Mouse (Mus musculus) liver, embryonic 12.5 days (tissue): Measurements from ENCODE around the gene Ppcs. TPM values are rescaled to one million over a fixed set of nuclear protein-coding genes. Genes with fewer than 3 reads are reported as not detected.

ENCODE experiments used
- polyA plus RNA-seq: library from polyadenylated mRNA; unstranded; fragments of >200 nt; fragmentation: Nextera tagmentation; extraction: Ambion mirVana; gene quantifications from 2 replicates; pipeline ENCODE4 v1.2.1, GENCODE M21; 2016

Gene Ppcs
- polyA plus RNA-seq, 1 experiment from 2014 or later, result 20.9 TPM

Other genes starting within 250 kb of the Ppcs start
- gene Zfp691, start 248.2 kb downstream of the Ppcs start, polyA plus RNA-seq, result 3.6 and 3.8 TPM in 2 replicates
- gene Ermap, start 232.4 kb downstream of the Ppcs start, polyA plus RNA-seq, result 328 and 333 TPM in 2 replicates
- 114 and 121 TPM in 2 replicates for gene Svbp, start 227.1 kb downstream of the Ppcs start, polyA plus RNA-seq
- gene Tmem269, start 204.2 kb downstream of the Ppcs start, polyA plus RNA-seq, result not detected in 2 replicates
- gene AU022252, start 189.7 kb downstream of the Ppcs start, polyA plus RNA-seq, result 18.1 and 19.6 TPM in 2 replicates
- gene P3h1, start 189.5 kb downstream of the Ppcs start, polyA plus RNA-seq, result 9.7 and 11.4 TPM in 2 replicates
- gene Cldn19, start 167.0 kb downstream of the Ppcs start, polyA plus RNA-seq, result not detected in 2 replicates
- gene Ybx1, start 127.8 kb downstream of the Ppcs start, polyA plus RNA-seq, result 699 and 700 TPM in 2 replicates
- gene Ppih, start 101.9 kb downstream of the Ppcs start, polyA plus RNA-seq, result 88.1 and 93.4 TPM in 2 replicates
- 1.4 and 1.9 TPM in 2 replicates for gene Ccdc30, start 6.9 kb downstream of the Ppcs start, polyA plus RNA-seq
- 0.16 and 0.23 TPM in 2 replicates for gene Zmynd12, start 394 bp upstream of the Ppcs start, polyA plus RNA-seq
- gene Rimkla, start 70.2 kb upstream of the Ppcs start, polyA plus RNA-seq, result 0.04 and 0.08 TPM in 2 replicates
- gene Foxj3, start 114.6 kb upstream of the Ppcs start, polyA plus RNA-seq, result 10.0 and 10.8 TPM in 2 replicates
- gene Frg2f1, start 117.1 kb upstream of the Ppcs start, polyA plus RNA-seq, result 1.1 and 1.2 TPM in 2 replicates
- gene Guca2a, start 215.3 kb upstream of the Ppcs start, polyA plus RNA-seq, result not detected in 2 replicates
- gene Guca2b, start 236.5 kb upstream of the Ppcs start, polyA plus RNA-seq, result 0.29 TPM in 1 of 2 replicates, not detected in the other